Mouse (Mus musculus) gastrocnemius, postnatal 4 days (tissue): ENCODE data around the gene Gopc. TPM values are rescaled to one million over a fixed set of nuclear protein-coding genes. Genes with fewer than 3 reads are reported as not detected.
"Not testable (repeated sequence)": the region's sequence is repeated elsewhere in the genome, so short reads cannot be mapped to it uniquely, and the experiment has no call there.

Source experiments
- DNase-seq, 2 experiments: peaks; one replicate each; pipeline ENCODE4 v3.0.0; 2021 to 2022; ENCODE audit warnings: low spot score in 2 of 2, mixed read lengths in 2 of 2
- total RNA-seq, 2 experiments: library from RNA; stranded (reverse); gene quantifications; 2 replicates each; pipeline ENCODE4 v1.2.3; 2021

Gene Gopc
- total RNA-seq, 2 experiments from 2014 or later = 16.7 to 18.9 TPM

GRCm38 (mm10) chr10:52302271-52302670, 79.7 kb downstream of the Gopc start:
- DNase-seq = no peak

GRCm38 (mm10) chr10:52301766-52302165, 80.2 kb downstream of the Gopc start:
- no peak for DNase-seq

- not testable (repeated sequence) for DNase-seq
Measured at GRCm38 (mm10) chr10:52298568-52298967, 83.4 kb downstream of the Gopc start.

GRCm38 (mm10) chr10:52295934-52296333, 86.0 kb downstream of the Gopc start:
- no peak for DNase-seq

GRCm38 (mm10) chr10:52293921-52294577, 87.9 kb downstream of the Gopc start:
- DNase-seq = no peak

GRCm38 (mm10) chr10:52292391-52292790, 89.5 kb downstream of the Gopc start:
- not testable (repeated sequence) for DNase-seq

- no peak for DNase-seq
Measured at GRCm38 (mm10) chr10:52289261-52289660, 92.7 kb downstream of the Gopc start.

- no peak for DNase-seq
Measured at GRCm38 (mm10) chr10:52287852-52288533, 93.9 kb downstream of the Gopc start.

Other genes starting within 250 kb of the Gopc start
- under 1 TPM; 0.26 to 0.34 TPM for gene Ros1, start 186.9 kb downstream of the Gopc start, total RNA-seq
- 1 to 10 TPM; 4.6 to 5.2 TPM for gene Dcbld1, start 148.5 kb downstream of the Gopc start, total RNA-seq
- not detected for gene Gm26741, start 23.4 kb downstream of the Gopc start, total RNA-seq
- under 1 TPM in 1 of 2 experiments, not detected in 1; 0.36 TPM for gene Nepn, start 6.8 kb upstream of the Gopc start, total RNA-seq
- 10 to 100 TPM; 30.7 to 34.1 TPM for gene Nus1, start 35.4 kb upstream of the Gopc start, total RNA-seq